Mouse (Mus musculus) neural tube, embryonic 14.5 days (tissue): ENCODE measurements around the gene Lyst. TPM values are rescaled to one million over a fixed set of nuclear protein-coding genes. Genes with fewer than 3 reads are reported as not detected.

ENCODE experiments used
- ATAC-seq: fragments of 200-750 bp; cut with Nextera tagmentation; 2 replicates; pipeline ENCODE4 v1.8.0; 2017; ENCODE audit warnings: low read depth, mild to moderate bottlenecking, moderate TSS enrichment, moderate library complexity
- H3K27ac ChIP-seq: fragments of 300-500 bp; sonication (generic); 2 replicates; pipeline ENCODE4 v1.5.1; 2014; ENCODE audit warnings: low read depth, mild to moderate bottlenecking, control low read depth, low read length, moderate library complexity, mixed read lengths
- H3K27me3 ChIP-seq: fragments of 300-500 bp; sonication (generic); 2 replicates; pipeline ENCODE4 v1.6.1; 2014; ENCODE audit warnings: low read length; ENCODE audit not compliant: control insufficient read depth, insufficient read depth
- H3K36me3 ChIP-seq: fragments of 300-500 bp; sonication (generic); 2 replicates; pipeline ENCODE4 v1.6.1; 2014; ENCODE audit warnings: low read length, mixed read lengths; ENCODE audit not compliant: control insufficient read depth, insufficient read depth
- H3K4me1 ChIP-seq: fragments of 300-500 bp; sonication (generic); 2 replicates; pipeline ENCODE4 v1.6.1; 2014; ENCODE audit warnings: low read length; ENCODE audit not compliant: control insufficient read depth, insufficient read depth
- H3K4me2 ChIP-seq: fragments of 300-500 bp; sonication (generic); 2 replicates; pipeline ENCODE4 v1.6.1; 2014; ENCODE audit warnings: mild to moderate bottlenecking, low read depth, low read length, control low read depth
- H3K4me3 ChIP-seq: fragments of 300-500 bp; sonication (generic); 2 replicates; pipeline ENCODE4 v1.5.1; 2014; ENCODE audit warnings: low read depth, low read length, control low read depth, mixed read lengths
- H3K9ac ChIP-seq: fragments of 300-500 bp; sonication (generic); replicated peaks from 2 replicates; pipeline ENCODE4 v1.6.1; 2014; ENCODE audit warnings: low read depth, mild to moderate bottlenecking, control low read depth, low read length, mixed read lengths
- H3K9me3 ChIP-seq: fragments of 300-500 bp; sonication (generic); 2 replicates; pipeline ENCODE4 v1.6.1; 2016; ENCODE audit warnings: low read length; ENCODE audit not compliant: control insufficient read depth
- WGBS: fragments of 180-500 bp; shearing (Covaris S2); extraction: QIAGEN DNeasy Blood & Tissue Kit; methylation state at CpG from one replicate; pipeline ENCODE4 v1.1.7; 2014; 5-methylcytosine and 5-hydroxymethylcytosine counted together
- polyA plus RNA-seq: library from polyadenylated mRNA; unstranded; fragments of >200 nt; fragmentation: Nextera tagmentation; extraction: Ambion mirVana; gene quantifications from 2 replicates; pipeline ENCODE4 v1.2.1, GENCODE M21; 2014

Gene Lyst
- polyA plus RNA-seq, 1 experiment from 2014 or later = 9.7 TPM

DNA sequence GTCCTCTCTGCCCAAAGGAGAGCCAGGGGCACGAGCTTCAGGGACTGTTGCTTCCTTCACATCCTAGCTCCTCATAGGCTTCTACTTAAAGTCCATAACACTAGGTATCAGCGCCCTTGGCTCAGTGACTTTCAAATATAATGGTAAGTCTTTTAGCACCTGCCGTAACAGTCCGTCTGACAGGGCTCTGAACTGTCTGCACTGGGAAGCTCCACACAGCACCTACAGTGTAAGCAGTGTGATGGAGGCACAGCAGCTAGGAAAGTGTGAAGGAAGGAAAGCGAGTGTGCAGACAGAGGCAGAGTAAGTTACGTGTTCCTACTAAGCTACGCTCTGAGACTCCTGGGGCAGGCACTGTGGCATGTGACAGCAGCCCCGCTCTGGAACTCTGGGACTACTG is 187.5 kb downstream of the Lyst start:
- no peak overlapping the region for H3K4me3 ChIP-seq
- 0 out of 2 replicates have a peak, but pooled peaks cover 3% of the 10 kb centered on the region for H3K36me3 ChIP-seq
- no peak overlapping the region for H3K4me2 ChIP-seq
- no peaks in the 10 kb centered on the region; the same call in 1 of the 2 replicates for H3K4me1 ChIP-seq
- H3K9ac ChIP-seq = no peak overlapping the region
- H3K27ac ChIP-seq = no peak overlapping the region
- no peak for ATAC-seq
- WGBS = 84% methylated on average over 8 of the region's 8 CpGs
- H3K27me3 ChIP-seq = no peaks in the 10 kb centered on the region
- H3K9me3 ChIP-seq = no peaks in the 10 kb centered on the region

DNA sequence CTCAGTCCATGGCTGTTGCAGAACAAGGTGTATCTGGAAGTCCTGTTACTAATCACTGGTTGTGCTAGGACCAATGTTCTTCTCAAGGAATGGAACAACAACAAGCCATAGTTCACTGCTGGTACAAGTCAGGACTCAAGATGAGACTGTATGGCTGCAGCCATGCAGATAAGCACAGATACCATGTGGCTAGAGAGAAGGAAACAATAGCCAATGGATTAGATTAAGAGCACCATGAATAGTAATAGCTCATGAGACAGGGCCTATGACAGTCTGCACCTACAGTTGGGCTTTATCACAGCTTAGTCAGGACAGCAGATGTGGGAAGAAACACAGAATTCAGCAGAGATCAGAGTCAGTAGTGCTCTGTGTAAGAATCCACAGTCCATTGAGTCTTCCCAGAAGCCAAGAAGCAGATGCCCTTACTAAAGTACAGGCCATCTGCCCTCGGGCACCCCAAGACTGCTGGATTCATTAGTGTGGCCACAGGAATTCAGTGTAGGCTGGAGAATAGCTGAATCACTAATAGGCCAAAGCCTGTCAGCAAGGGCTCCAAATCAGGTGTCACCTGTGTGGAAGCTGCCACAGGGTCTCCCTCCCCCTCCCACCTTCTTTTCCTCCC is 188.8 kb downstream of the Lyst start:
- no peak overlapping the region for H3K27ac ChIP-seq
- no peak for ATAC-seq
- no peaks in the 10 kb centered on the region for H3K9me3 ChIP-seq
- 80% methylated on average over 1 of the region's 1 CpGs for WGBS
- H3K36me3 ChIP-seq = 0 out of 2 replicates have a peak, but pooled peaks cover 3% of the 10 kb centered on the region
- H3K4me1 ChIP-seq = no peaks in the 10 kb centered on the region; the same call in 1 of the 2 replicates
- peaks cover under 1% of the 10 kb centered on the region; the same call in 1 of the 2 replicates for H3K27me3 ChIP-seq
- no peak overlapping the region for H3K4me3 ChIP-seq
- H3K9ac ChIP-seq = no peak overlapping the region
- no peak overlapping the region for H3K4me2 ChIP-seq

DNA sequence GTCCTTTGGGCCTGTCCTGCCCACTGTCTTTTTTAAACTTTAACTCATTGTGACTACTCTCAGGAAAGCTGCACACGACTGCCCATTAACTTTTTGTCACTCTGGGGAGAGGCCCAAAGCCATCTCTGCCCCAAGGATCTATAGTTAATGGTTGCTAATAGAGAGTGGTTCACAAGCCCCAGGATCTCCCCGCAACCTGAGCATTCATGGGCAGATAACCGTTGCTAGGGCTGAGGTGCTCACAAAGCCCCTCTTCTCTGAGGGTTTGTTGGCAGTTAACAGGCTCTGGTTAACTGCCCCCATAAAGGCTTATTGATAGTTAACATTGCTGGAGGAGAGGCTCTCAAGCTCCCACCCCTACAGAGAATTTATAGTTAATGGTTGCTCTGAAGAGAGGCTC is 190.1 kb downstream of the Lyst start:
- no peak overlapping the region for H3K9ac ChIP-seq
- ATAC-seq = no peak
- H3K9me3 ChIP-seq = no peaks in the 10 kb centered on the region
- 20% methylated on average over 3 of the region's 3 CpGs for WGBS
- no peak overlapping the region for H3K4me3 ChIP-seq
- H3K27ac ChIP-seq = no peak overlapping the region
- H3K27me3 ChIP-seq = peaks cover 9% of the 10 kb centered on the region
- peaks cover 6% of the 10 kb centered on the region; the same call in 1 of the 2 replicates for H3K4me1 ChIP-seq
- 0 out of 2 replicates have a peak, but pooled peaks cover 3% of the 10 kb centered on the region for H3K36me3 ChIP-seq
- no peak overlapping the region for H3K4me2 ChIP-seq

DNA sequence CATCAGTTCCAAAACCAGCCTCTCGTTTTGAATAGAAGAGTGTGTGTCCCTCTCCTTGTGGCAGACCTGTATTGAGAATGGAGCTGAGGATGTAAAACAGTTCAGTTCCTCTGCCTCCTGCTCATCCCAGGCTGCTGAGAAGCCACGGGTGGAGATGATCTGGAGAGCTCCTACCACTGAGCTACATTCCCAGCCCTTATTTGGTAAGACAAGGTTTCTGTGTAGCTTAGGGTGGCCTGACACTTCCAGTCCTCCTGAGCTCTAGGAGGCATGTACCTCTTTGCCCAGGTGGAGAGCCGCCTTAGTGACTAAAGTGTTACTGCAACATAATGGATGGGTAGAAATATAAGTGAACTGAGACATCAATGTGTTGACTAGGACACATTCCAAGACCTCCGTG is 190.8 kb downstream of the Lyst start:
- peaks cover 13% of the 10 kb centered on the region for H3K27me3 ChIP-seq
- peaks cover 10% of the 10 kb centered on the region; the same call in 1 of the 2 replicates for H3K4me1 ChIP-seq
- H3K27ac ChIP-seq = no peak overlapping the region
- H3K9ac ChIP-seq = no peak overlapping the region
- H3K9me3 ChIP-seq = no peaks in the 10 kb centered on the region
- WGBS = 52% methylated on average over 4 of the region's 4 CpGs
- no peak overlapping the region for H3K4me2 ChIP-seq
- ATAC-seq = no peak
- 0 out of 2 replicates have a peak, but pooled peaks cover 3% of the 10 kb centered on the region for H3K36me3 ChIP-seq
- H3K4me3 ChIP-seq = no peak overlapping the region

DNA sequence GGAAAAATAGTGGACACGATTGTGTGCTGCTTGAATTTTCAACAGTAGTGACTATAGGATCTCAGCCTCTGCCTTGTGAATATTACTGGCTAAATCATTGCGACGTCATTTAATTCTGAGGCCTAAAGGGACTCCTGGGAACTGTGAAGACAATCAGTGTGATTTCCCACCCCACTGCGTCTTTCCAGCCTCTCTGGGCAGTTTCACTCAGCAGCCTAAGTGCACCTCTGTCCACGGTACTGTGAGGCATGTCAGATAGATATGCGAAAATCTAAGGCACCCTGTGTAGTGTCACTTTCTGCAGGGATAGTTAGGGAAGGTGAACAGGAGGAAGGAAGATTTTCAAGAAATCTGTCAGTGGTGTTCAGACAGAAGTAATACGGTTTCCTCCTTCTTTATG is 193.1 kb downstream of the Lyst start:
- WGBS = 32% methylated on average over 7 of the region's 7 CpGs
- Histone ChIP-seq H3K36me3 (no peaks in the 10 kb centered on the region), H3K27ac (no peak overlapping the region), H3K9ac (no peak overlapping the region), H3K27me3 (peaks cover 14% of the 10 kb centered on the region), H3K4me2 (peak overlapping the region; percentile 79), H3K4me1 (peaks cover 10% of the 10 kb centered on the region; the same call in 1 of the 2 replicates), H3K4me3 (0 out of 2 replicates have a peak overlapping the region, but pooled peaks have one; percentile 58), H3K9me3 (no peaks in the 10 kb centered on the region)
- ATAC-seq = no peak

DNA sequence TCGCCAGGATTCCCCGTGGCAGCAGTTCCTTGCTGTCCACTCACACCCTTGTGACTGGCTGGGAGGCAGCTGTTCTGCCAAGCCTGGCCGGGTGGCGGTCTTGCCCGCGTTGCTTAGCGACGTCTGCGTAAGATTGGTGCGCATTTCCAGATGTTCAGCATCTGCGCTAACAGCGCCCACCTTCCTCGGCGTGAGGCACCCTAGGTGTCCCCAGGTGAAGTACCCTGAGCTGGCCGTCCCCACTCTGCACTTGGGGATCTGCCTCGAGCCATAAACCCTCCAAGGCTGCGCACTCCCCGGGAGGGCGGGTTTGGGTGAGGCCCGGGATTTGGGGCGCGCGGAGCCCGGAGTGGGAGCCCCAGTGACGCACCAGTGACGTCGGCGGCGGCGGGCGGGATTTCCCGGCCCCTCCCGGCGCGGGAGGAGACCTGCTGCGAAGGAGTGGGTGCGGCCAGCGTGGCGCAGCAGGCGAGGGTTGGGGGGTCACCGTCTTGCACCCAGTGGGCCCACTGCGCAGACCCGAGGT is 193.8 kb downstream of the Lyst start, which contains the start of gene Gng4:
TSS of gene Gng4 (plus strand) at position 166 of the 526 bp plus-strand sequence.
- peak; percentile 80 for ATAC-seq
- Histone ChIP-seq H3K36me3 (no peaks in the 10 kb centered on the region), H3K9me3 (no peaks in the 10 kb centered on the region), H3K4me3 (peak within 1 kb of the TSS; percentile 58), H3K27me3 (peaks cover 14% of the 10 kb centered on the region), H3K9ac (peak within 1 kb of the TSS; percentile 61), H3K27ac (no peak within 1 kb of the TSS), H3K4me2 (peak within 1 kb of the TSS; percentile 79), H3K4me1 (peaks cover 10% of the 10 kb centered on the region; the same call in 1 of the 2 replicates)
- WGBS = under 1% methylated on average over 42 of the region's 43 CpGs

DNA sequence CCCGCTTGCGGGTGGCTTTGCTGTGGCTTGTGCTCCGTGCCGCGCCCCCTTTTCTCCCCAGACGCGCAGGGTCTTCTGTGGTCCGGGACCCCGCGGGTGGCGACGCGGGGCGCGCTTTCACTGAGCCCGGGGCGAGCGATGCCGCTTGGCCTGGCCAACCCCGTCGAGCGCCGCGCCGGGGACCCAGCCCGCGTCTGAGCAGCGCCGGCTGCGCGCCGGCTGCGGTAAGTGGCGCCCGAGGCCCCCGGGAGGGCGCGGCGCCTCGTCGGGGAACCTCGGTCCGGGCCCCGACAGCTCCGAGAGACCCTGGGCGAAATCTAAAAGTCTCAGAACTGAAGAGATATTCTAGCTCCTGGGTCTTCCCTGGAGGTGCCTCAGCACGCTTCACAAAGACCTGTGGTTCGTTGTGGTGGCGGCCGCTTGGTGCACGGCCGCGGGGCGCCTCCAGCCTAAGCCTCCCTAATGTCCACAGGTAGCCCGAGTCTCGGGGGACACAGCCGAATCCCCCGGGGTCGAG is 194.3 kb downstream of the Lyst start:
- no peaks in the 10 kb centered on the region for H3K36me3 ChIP-seq
- H3K9ac ChIP-seq = peak overlapping the region; percentile 61
- H3K4me1 ChIP-seq = peaks cover 10% of the 10 kb centered on the region; the same call in 1 of the 2 replicates
- no peak overlapping the region for H3K27ac ChIP-seq
- H3K4me2 ChIP-seq = peak overlapping the region; percentile 79
- peak overlapping the region; percentile 58 for H3K4me3 ChIP-seq
- peaks cover 14% of the 10 kb centered on the region for H3K27me3 ChIP-seq
- WGBS = under 1% methylated on average over 56 of the region's 59 CpGs
- peak; percentile 73 for ATAC-seq
- H3K9me3 ChIP-seq = no peaks in the 10 kb centered on the region

DNA sequence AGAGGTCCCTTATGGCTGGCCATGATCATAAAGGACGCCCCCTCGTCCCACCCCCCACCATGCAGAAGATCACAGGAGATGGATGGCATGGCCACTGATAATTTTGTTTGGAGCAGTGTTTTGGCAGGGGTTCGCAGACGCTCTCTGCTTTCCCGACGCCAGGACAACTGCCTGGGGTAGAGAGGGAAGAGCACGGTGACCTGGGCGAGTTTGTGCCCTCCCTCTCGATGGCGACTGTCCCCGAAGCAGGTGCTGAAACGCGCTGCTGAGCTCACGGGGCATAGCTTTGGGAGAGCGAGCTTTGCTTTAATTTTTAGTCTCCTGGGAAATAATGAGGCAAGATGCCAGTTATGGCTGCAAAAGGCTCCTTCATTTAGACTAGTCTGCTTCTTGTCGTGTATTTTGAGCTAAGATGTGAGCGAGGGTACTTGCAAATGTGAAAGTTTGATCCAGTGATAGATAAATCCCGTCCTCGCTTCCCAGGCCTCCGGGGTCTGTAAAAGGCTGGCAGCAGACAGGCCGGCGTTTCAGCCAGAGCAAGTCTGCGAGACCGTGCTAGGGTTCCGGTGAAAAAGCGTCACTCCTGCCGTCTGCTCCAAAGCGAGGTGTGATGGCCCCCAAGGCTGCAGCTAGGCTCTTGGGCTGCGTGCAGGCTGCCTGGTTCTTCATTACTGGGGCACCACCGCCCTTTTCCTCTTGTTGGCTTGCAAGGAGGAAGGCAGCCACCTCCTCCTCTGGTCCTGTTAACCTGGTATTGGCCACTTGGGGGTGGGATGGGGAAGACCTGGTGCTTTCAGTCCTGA is 195.0 kb downstream of the Lyst start:
- Histone ChIP-seq H3K4me2 (peak overlapping the region; percentile 79), H3K4me1 (peaks cover 10% of the 10 kb centered on the region; the same call in 1 of the 2 replicates), H3K9ac (peak overlapping the region; percentile 61), H3K27ac (no peak overlapping the region), H3K27me3 (peaks cover 14% of the 10 kb centered on the region), H3K36me3 (no peaks in the 10 kb centered on the region), H3K9me3 (no peaks in the 10 kb centered on the region), H3K4me3 (peak overlapping the region; percentile 58)
- ATAC-seq = peak; percentile 20
- under 1% methylated on average over 30 of the region's 30 CpGs for whole genome bisulfite sequencing
